In the genomic region with DNA sequence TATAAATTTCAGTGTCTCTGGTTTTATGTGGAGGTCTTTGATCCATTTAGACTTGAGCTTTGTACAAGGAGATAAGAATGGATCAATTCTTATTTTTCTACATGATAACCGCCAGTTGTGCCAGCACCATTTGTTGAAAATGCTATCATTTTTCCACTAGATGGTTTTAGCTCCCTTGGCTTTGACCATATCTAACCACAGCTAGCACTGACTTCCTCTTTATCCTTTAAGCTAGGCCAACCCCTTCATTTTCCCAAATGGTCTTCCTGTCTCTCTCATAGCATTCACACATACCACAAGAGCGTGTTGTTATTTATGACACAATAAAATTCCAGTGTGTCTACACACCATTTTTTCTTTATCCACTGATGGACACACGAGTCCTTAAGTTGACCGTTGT, we compare ENCODE assay signal across 24 mouse cellular contexts. TPM values are rescaled to one million over a fixed set of nuclear protein-coding genes. Genes with fewer than 3 reads are reported as not detected.
"Had no signal": no experiment of that assay in that cellular context is flagged by ENCODE, and none has a peak within 500 bp of the region (broad histone marks: within the 10 kb centered on the region; RNA-seq: fewer than 3 reads in every experiment).

No protein-coding gene starts in this region.

- ATAC-seq: hindbrain, embryonic 16.5 days; inflammation-experienced regulatory T-cells, adult 6 months; intestine, embryonic 15.5 days; intestine, postnatal 0 days had no signal

- DNase-seq: gastrocnemius, adult 2 months; gastrocnemius, postnatal 10 days; gastrocnemius, postnatal 25 days; heart, adult 11 months; heart, adult 2 months; heart, postnatal 14 days; heart, postnatal 36 days; kidney, adult 18-20 months; kidney, adult 8-10 months; kidney, postnatal 10 days; kidney, postnatal 25 days; kidney, postnatal 4 days; liver; liver, embryonic 13.5 days had no signal

RNA-seq across cellular contexts. Expression of gene Ccdc144b, which starts 23.4 kb away (rescaled TPM):
- total RNA-seq: gastrocnemius, adult 2 months; gastrocnemius, postnatal 10 days; gastrocnemius, postnatal 25 days; heart, adult 2 months; heart, postnatal 14 days; heart, postnatal 36 days; layer of hippocampus, adult 2 months; layer of hippocampus, postnatal 10 days; layer of hippocampus, postnatal 25 days; left cerebral cortex, adult 2 months; left cerebral cortex, postnatal 14 days; left cerebral cortex, postnatal 36 days had no signal
